Mouse (Mus musculus) midbrain, embryonic 11.5 days (tissue): Measurements from ENCODE around the gene Rxfp4. TPM values are rescaled to one million over a fixed set of nuclear protein-coding genes. Genes with fewer than 3 reads are reported as not detected.

Source experiments
- ATAC-seq: fragments of 200-750 bp; cut with Nextera tagmentation; 2 replicates; pipeline ENCODE4 v1.8.0; 2017; ENCODE audit warnings: moderate TSS enrichment, moderate library complexity; ENCODE audit not compliant: low FRiP score
- DNase-seq: peaks from one replicate; pipeline ENCODE4 v3.0.0; 2015; ENCODE audit warnings: low spot score; ENCODE audit errors: missing footprints
- H3K27ac ChIP-seq: fragments of 300-500 bp; sonication (generic); 2 replicates; pipeline ENCODE4 v1.5.1; 2014; ENCODE audit warnings: low read depth, low read length
- H3K27me3 ChIP-seq: fragments of 300-500 bp; sonication (generic); 2 replicates; pipeline ENCODE4 v1.6.1; 2014; ENCODE audit warnings: mild to moderate bottlenecking, low read length, moderate library complexity, mixed read lengths; ENCODE audit not compliant: control insufficient read depth, insufficient read depth
- H3K36me3 ChIP-seq: fragments of 300-500 bp; sonication (generic); 2 replicates; pipeline ENCODE4 v1.6.1; 2014; ENCODE audit warnings: mild to moderate bottlenecking, low read length, moderate library complexity, mixed read lengths; ENCODE audit not compliant: control insufficient read depth, insufficient read depth
- H3K4me1 ChIP-seq: fragments of 300-500 bp; sonication (generic); 2 replicates; pipeline ENCODE4 v1.6.1; 2014; ENCODE audit warnings: low read length; ENCODE audit not compliant: control insufficient read depth, insufficient read depth
- H3K4me2 ChIP-seq: fragments of 300-500 bp; sonication (generic); 2 replicates; pipeline ENCODE4 v1.6.1; 2014; ENCODE audit warnings: mild to moderate bottlenecking, moderate library complexity
- H3K4me3 ChIP-seq: fragments of 300-500 bp; sonication (generic); 2 replicates; pipeline ENCODE4 v1.5.1; 2014; ENCODE audit warnings: low read depth, low read length
- H3K9ac ChIP-seq: fragments of 300-500 bp; sonication (generic); 2 replicates; pipeline ENCODE4 v1.6.1; 2014; ENCODE audit warnings: low read length
- H3K9me3 ChIP-seq: fragments of 300-500 bp; sonication (generic); 2 replicates; pipeline ENCODE4 v1.6.1; 2016; ENCODE audit warnings: low read length; ENCODE audit not compliant: control insufficient read depth
- WGBS: fragments of 180-500 bp; shearing (Covaris S2); extraction: QIAGEN DNeasy Blood & Tissue Kit; methylation state at CpG from one replicate; pipeline ENCODE4 v1.1.7; 2014; 5-methylcytosine and 5-hydroxymethylcytosine counted together
- polyA plus RNA-seq: library from polyadenylated mRNA; unstranded; fragments of >200 nt; fragmentation: Nextera tagmentation; extraction: Ambion mirVana; gene quantifications from 2 replicates; pipeline ENCODE4 v1.2.1, GENCODE M21; 2014

Gene Rxfp4
- polyA plus RNA-seq, 1 experiment from 2014 or later: 0.14 TPM

DNA sequence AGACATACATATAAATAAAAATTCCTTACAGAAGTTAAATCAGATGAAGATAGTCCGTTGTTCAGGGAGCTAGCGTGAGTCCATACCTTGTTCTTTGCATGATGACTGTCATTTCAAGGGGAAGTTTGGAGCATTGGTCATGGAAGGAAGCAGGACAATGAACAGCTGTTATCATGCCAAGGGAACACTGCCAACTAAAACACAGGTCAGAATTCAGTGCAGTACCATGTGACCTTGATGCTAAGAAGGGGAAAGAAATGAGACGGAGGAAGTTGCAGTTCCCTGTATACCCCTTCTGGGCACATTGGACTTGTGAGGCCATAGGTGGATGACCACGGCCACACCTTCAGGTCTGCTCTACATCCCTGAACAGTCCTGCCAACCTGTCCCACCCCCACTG is 1.7 kb upstream of the Rxfp4 start:
- no peak overlapping the region for H3K4me2 ChIP-seq
- ATAC-seq: no peak
- H3K9ac ChIP-seq: no peak overlapping the region
- no peaks in the 10 kb centered on the region for H3K4me1 ChIP-seq
- no peaks in the 10 kb centered on the region for H3K36me3 ChIP-seq
- no peak overlapping the region for H3K4me3 ChIP-seq
- 92% methylated on average over 4 of the region's 4 CpGs for whole genome bisulfite sequencing
- H3K27me3 ChIP-seq: no peaks in the 10 kb centered on the region
- H3K27ac ChIP-seq: no peak overlapping the region
- H3K9me3 ChIP-seq: no peaks in the 10 kb centered on the region
- DNase-seq: no peak

- Histone ChIP-seq H3K27ac (no peak overlapping the region), H3K27me3 (no peaks in the 10 kb centered on the region), H3K4me1 (no peaks in the 10 kb centered on the region), H3K4me3 (no peak overlapping the region), H3K36me3 (no peaks in the 10 kb centered on the region), H3K4me2 (no peak overlapping the region), H3K9ac (no peak overlapping the region), H3K9me3 (no peaks in the 10 kb centered on the region)
- 81% methylated on average over 6 of the region's 6 CpGs for WGBS
- DNase-seq (no peak), ATAC-seq (no peak)
These were observed 801 bp upstream of the Rxfp4 start for GRCm38 (mm10) chr3:88653516-88654370.

- no peak overlapping the region for H3K4me3 ChIP-seq
- no peak overlapping the region for H3K9ac ChIP-seq
- DNase-seq (no peak), ATAC-seq (no peak)
- no peaks in the 10 kb centered on the region for H3K9me3 ChIP-seq
- no peak overlapping the region for H3K27ac ChIP-seq
- no peak overlapping the region for H3K4me2 ChIP-seq
- peaks cover 5% of the 10 kb centered on the region for H3K36me3 ChIP-seq
- H3K4me1 ChIP-seq: no peaks in the 10 kb centered on the region
- no peaks in the 10 kb centered on the region for H3K27me3 ChIP-seq
- WGBS: 82% methylated on average over 18 of the region's 18 CpGs
These were observed 998 bp downstream of the Rxfp4 start for GRCm38 (mm10) chr3:88651669-88652618.

DNA sequence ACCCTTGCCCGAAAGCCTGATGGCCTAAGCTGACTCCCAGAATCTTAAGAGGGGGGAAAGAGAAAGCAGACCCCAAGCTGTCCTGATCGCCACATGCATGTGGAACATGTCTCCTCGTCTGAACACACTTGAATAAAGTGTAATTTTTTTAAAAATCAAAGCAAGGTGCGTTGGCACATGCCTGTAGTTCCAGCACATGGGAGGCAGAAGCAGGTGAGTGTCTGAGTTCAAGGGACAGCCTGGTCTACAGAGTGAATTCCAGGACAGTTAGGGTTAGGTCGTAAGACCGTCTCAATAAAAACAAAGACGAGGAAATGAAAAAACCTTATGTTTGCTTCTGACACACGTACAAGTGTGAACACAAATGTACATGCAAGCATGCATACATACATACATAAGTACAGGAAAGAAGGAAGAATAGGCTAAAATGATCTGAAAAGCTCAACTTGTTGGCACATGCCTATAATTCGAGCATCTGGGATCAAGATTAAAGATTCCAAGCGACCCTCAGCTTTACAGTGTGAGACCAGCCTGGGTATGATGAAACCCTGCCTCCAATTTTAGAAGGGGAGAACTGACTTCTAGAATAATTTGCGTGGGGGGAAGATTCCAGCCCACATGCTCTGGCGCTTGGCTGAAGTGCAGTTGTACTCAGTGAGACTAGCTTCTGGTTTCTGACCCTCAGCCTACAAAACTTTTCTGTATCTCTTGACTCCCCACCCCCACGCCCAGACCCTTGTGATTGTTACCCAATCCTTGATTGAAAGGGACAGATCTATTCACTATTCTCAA is 2.0 kb downstream of the Rxfp4 start:
- no peak overlapping the region for H3K4me3 ChIP-seq
- no peak for ATAC-seq
- H3K9ac ChIP-seq: no peak overlapping the region
- H3K27ac ChIP-seq: no peak overlapping the region
- WGBS: 86% methylated on average over 13 of the region's 13 CpGs
- H3K4me1 ChIP-seq: no peaks in the 10 kb centered on the region
- DNase-seq: no peak
- H3K4me2 ChIP-seq: no peak overlapping the region
- no peaks in the 10 kb centered on the region for H3K27me3 ChIP-seq
- no peaks in the 10 kb centered on the region for H3K9me3 ChIP-seq
- H3K36me3 ChIP-seq: peaks cover 16% of the 10 kb centered on the region

- Histone ChIP-seq H3K36me3 (peaks cover 19% of the 10 kb centered on the region), H3K27me3 (no peaks in the 10 kb centered on the region), H3K4me1 (no peaks in the 10 kb centered on the region), H3K9me3 (no peaks in the 10 kb centered on the region), H3K4me2 (no peak overlapping the region), H3K27ac (no peak overlapping the region), H3K4me3 (no peak overlapping the region), H3K9ac (no peak overlapping the region)
- no peak for ATAC-seq
- no peak for DNase-seq
- WGBS: 96% methylated on average over 13 of the region's 13 CpGs
These were observed 3.0 kb downstream of the Rxfp4 start for GRCm38 (mm10) chr3:88649967-88650366.

GRCm38 (mm10) chr3:88649186-88649585 is 3.8 kb downstream of the Rxfp4 start:
- 81% methylated on average over 10 of the region's 10 CpGs for WGBS
- ATAC-seq: no peak

DNA sequence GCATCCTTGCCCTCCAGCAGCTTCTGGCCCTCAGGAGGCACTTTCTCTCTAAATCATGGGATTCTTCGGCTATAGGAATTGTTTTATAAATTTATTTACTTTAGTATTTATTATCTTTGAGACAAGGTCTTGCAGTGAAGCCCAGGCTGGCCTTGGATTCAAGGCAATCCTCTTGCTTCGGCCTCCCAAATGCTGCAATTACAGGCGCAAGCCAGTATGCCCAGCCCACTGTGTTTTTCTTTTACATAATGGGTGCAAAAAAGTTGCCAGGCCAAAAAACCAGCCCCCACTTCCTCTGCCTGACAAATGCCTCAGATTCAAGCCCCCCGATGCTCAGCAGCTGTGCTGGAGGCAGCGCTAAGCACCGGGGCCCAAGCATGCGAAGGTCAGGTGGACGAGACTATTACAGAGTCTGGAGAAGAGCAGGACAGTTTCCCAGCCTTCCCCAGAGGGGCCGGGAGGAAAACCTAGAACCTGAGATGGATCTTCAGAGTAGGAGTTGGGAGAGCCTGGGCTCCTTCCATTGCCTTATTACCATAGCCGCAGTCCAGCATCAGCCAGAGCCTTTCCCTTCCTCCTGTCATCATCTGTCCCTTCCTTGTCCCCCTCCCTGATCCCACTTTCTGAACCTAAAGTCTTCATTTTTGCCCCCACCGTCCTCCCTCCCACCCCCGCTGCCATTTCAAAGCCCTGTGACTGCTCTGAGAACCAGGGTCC is 4.3 kb downstream of the Rxfp4 start:
- DNase-seq (no peak), ATAC-seq (no peak)
- Histone ChIP-seq H3K9ac (no peak overlapping the region), H3K9me3 (no peaks in the 10 kb centered on the region), H3K27ac (no peak overlapping the region), H3K4me2 (no peak overlapping the region), H3K27me3 (no peaks in the 10 kb centered on the region), H3K4me3 (no peak overlapping the region), H3K4me1 (no peaks in the 10 kb centered on the region), H3K36me3 (peaks cover 20% of the 10 kb centered on the region)
- WGBS: 86% methylated on average over 12 of the region's 12 CpGs

More at GRCm38 (mm10) chr3:88649186-88649585, 3.8 kb downstream of the Rxfp4 start:
- Histone ChIP-seq H3K9ac (no peak overlapping the region), H3K4me3 (no peak overlapping the region), H3K27ac (no peak overlapping the region), H3K4me1 (no peaks in the 10 kb centered on the region), H3K9me3 (no peaks in the 10 kb centered on the region), H3K36me3 (peaks cover 19% of the 10 kb centered on the region), H3K4me2 (no peak overlapping the region), H3K27me3 (no peaks in the 10 kb centered on the region)
- no peak for DNase-seq

- Histone ChIP-seq H3K36me3 (peaks cover 26% of the 10 kb centered on the region), H3K9me3 (no peaks in the 10 kb centered on the region), H3K4me3 (no peak overlapping the region), H3K9ac (no peak overlapping the region), H3K4me1 (no peaks in the 10 kb centered on the region), H3K4me2 (no peak overlapping the region), H3K27ac (no peak overlapping the region), H3K27me3 (no peaks in the 10 kb centered on the region)
- 93% methylated on average over 14 of the region's 14 CpGs for WGBS
- DNase-seq (no peak), ATAC-seq (no peak)
These were observed 5.0 kb downstream of the Rxfp4 start for GRCm38 (mm10) chr3:88647779-88648413.
